Mouse (Mus musculus): ENCODE measurements at regions not wholly inside any gene's neighbourhood (a gene's known extent, or its start where the extent isn't known, plus 50 kb on each side); places are given as distances from the start of the nearest gene placed in this dataset.

GRCm38 (mm10) chr4:33589207-33589606 is 279.1 kb downstream of the Rngtt start:
- TF ChIP-seq POLR2A (IDR thresholded peaks at IDR 0.05; ENCODE audit: borderline replicate concordance, extremely low read depth, low read depth, low read length) (no peak), CTCF (IDR thresholded peaks at IDR 0.05; ENCODE audit: insufficient read depth, low read length) (no peak)

GRCm38 (mm10) chr4:33594997-33595657 is 285.0 kb downstream of the Rngtt start:
- H3K4me3 ChIP-seq (replicated peaks; ENCODE audit: extremely low read depth, low read depth, low read length) = no peak overlapping the region
- H3K4me1 ChIP-seq (ENCODE audit: control insufficient read depth, insufficient read depth, low read length) = no peaks in the 10 kb centered on the region
- 62% methylated on average over 11 of the region's 11 CpGs for WGBS
- TF ChIP-seq POLR2A (IDR thresholded peaks at IDR 0.05; ENCODE audit: borderline replicate concordance, extremely low read depth, low read depth, low read length) (no peak), CTCF (IDR thresholded peaks at IDR 0.05; ENCODE audit: insufficient read depth, low read length) (no peak)
- no peak for DNase-seq

More at GRCm38 (mm10) chr4:33589207-33589606, 279.1 kb downstream of the Rngtt start:
- Histone ChIP-seq H3K4me3 (replicated peaks; ENCODE audit: extremely low read depth, low read depth, low read length) (no peak overlapping the region), H3K4me1 (ENCODE audit: control insufficient read depth, insufficient read depth, low read length) (no peaks in the 10 kb centered on the region)
- DNase-seq = no peak
- WGBS = 21% methylated on average over 8 of the region's 8 CpGs

- no peak for DNase-seq
- no peak overlapping the region for H3K4me3 ChIP-seq (replicated peaks; ENCODE audit: extremely low read depth, low read depth, low read length)
- TF ChIP-seq POLR2A (IDR thresholded peaks at IDR 0.05; ENCODE audit: borderline replicate concordance, extremely low read depth, low read depth, low read length) = no peak
- no peak for TF ChIP-seq CTCF (IDR thresholded peaks at IDR 0.05; ENCODE audit: insufficient read depth, low read length)
- H3K4me1 ChIP-seq (ENCODE audit: control insufficient read depth, insufficient read depth, low read length) = no peaks in the 10 kb centered on the region
- 76% methylated on average over 9 of the region's 9 CpGs for WGBS
Observed at GRCm38 (mm10) chr4:33595763-33596162, 285.7 kb downstream of the Rngtt start.

DNA sequence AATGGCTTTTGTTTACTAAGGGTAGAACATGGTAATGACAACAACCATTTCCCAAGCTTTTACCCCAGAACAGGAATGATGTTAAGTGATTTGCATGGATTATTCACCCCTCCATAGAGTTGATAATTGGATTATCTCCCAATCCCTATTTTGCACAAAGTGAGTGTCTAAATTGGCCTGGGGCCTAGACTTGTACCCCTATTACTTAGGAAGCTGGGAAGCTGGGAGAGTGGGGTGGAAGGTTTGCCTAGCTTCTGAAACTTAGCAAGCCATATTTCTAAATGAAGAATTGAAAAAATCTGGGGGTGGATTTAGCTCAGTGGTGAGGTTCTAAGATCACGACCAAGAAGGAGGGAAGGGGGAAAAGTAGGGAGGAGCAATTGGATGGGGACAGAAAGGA is 289.9 kb downstream of the Rngtt start:
- no peak for TF ChIP-seq POLR2A (IDR thresholded peaks at IDR 0.05; ENCODE audit: borderline replicate concordance, extremely low read depth, low read depth, low read length)
- TF ChIP-seq CTCF (IDR thresholded peaks at IDR 0.05; ENCODE audit: insufficient read depth, low read length) = no peak
- Histone ChIP-seq H3K4me3 (replicated peaks; ENCODE audit: extremely low read depth, low read depth, low read length) (no peak overlapping the region), H3K4me1 (ENCODE audit: control insufficient read depth, insufficient read depth, low read length) (no peaks in the 10 kb centered on the region)
- DNase-seq = no peak
- 71% methylated on average over 1 of the region's 1 CpGs for WGBS

DNA sequence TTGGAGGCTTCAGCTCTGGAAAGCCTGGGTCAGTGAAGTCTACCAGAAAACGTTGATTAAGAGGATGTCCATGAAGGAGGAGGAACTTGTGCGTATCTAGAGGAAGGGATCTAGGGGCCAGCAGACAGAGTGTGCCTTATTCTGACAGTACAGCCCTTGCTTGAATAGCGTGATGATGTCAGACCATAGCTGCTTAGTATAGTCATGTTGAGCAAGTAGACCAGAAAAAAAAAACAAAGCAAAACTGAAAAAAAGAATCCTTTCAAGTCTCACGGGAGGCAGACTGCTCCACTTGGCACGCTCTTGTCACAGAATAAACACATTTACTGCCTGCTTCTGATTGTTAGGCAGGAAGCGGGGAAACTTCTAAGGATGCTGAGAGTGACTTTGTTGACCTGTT is 290.7 kb downstream of the Rngtt start:
- no peaks in the 10 kb centered on the region for H3K4me1 ChIP-seq (ENCODE audit: control insufficient read depth, insufficient read depth, low read length)
- DNase-seq = no peak
- no peak for TF ChIP-seq CTCF (IDR thresholded peaks at IDR 0.05; ENCODE audit: insufficient read depth, low read length)
- no peak for TF ChIP-seq POLR2A (IDR thresholded peaks at IDR 0.05; ENCODE audit: borderline replicate concordance, extremely low read depth, low read depth, low read length)
- WGBS = 18% methylated on average over 6 of the region's 6 CpGs
- H3K4me3 ChIP-seq (replicated peaks; ENCODE audit: extremely low read depth, low read depth, low read length) = no peak overlapping the region

- no peak for TF ChIP-seq CTCF (IDR thresholded peaks at IDR 0.05; ENCODE audit: insufficient read depth, low read length)
- no peak for TF ChIP-seq POLR2A (IDR thresholded peaks at IDR 0.05; ENCODE audit: borderline replicate concordance, extremely low read depth, low read depth, low read length)
- 85% methylated on average over 5 of the region's 5 CpGs for WGBS
- no peak for DNase-seq
- H3K4me3 ChIP-seq (replicated peaks; ENCODE audit: extremely low read depth, low read depth, low read length) = no peak overlapping the region
- no peaks in the 10 kb centered on the region for H3K4me1 ChIP-seq (ENCODE audit: control insufficient read depth, insufficient read depth, low read length)
Observed at GRCm38 (mm10) chr4:33604636-33605035, 294.5 kb downstream of the Rngtt start.

DNA sequence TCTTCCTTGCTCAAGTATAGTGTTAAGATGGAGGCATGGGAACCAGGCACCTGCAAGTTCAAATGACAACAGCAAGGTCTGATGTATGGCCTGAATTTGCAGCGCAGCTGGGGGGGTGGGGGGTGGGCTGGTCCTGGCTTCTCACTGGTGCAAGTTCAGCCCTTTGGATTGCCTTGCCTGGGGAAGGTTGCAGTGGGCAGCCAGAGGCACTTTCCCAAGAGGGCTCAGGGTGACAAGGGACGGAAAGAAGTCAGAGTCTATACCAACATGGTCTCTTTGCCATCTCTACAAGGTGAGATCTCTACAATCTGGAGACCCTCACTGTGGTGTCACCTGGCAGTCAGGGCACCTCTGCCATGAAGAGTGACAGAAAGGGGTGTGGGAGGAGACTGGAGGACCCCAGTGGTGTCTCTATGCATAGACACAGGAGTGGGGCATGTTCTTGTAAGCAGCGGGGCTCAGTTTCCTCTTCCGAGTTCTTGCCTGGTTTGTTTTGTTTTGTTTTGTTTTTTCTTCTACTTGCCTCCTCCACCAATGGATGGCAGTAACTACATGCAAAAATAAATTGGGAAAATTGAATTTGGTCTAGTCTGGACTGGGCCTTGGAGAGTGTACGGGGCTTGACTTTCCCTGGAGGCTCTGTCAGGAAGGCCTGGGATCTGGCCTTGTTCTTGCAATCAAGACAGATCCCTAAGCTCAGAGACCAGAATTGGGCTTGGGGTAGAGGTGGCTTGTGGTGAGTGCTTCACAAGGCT is 284.4 kb upstream of the Cnr1 start:
- no peak for DNase-seq
- WGBS = 83% methylated on average over 5 of the region's 5 CpGs
- TF ChIP-seq POLR2A (IDR thresholded peaks at IDR 0.05; ENCODE audit: borderline replicate concordance, extremely low read depth, low read depth, low read length) = no peak
- no peak for TF ChIP-seq CTCF (IDR thresholded peaks at IDR 0.05; ENCODE audit: insufficient read depth, low read length)
- no peak overlapping the region for H3K4me3 ChIP-seq (replicated peaks; ENCODE audit: extremely low read depth, low read depth, low read length)
- H3K4me1 ChIP-seq (ENCODE audit: control insufficient read depth, insufficient read depth, low read length) = no peaks in the 10 kb centered on the region

DNA sequence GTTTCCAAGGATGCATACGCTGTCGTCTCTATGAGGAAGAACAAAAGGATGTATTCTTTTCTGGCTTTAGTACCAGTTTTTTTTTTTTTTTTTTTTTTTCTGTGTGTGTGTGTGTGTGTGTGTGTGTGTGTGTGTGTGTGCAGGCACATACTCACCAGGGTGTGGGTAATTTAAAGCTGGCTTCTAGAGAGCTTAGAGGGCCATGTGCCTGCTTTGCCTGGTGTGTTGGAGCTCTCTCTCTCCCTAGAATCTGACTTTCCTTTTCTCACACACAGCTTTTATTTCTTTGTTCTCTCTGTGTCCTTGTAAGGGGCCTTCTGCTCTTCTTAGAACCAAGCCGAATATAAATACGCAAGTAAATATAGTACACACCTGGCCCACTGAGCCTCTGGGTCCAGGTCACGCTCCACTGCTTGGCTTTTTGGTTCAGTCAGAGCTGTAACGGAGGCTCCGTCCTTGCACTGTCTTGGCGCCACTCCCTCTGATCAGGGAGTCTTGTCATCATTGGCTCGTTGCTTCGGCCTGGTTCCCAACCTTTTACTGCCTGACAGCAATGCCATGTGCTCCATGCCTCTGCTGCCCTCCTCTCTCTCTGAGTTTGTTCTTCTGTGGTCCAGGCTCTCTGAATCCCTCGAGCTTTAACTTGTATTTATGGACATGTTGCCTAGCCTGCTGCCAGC is 283.7 kb upstream of the Cnr1 start:
- DNase-seq = no peak
- Histone ChIP-seq H3K4me1 (ENCODE audit: control insufficient read depth, insufficient read depth, low read length) (no peaks in the 10 kb centered on the region), H3K4me3 (replicated peaks; ENCODE audit: extremely low read depth, low read depth, low read length) (no peak overlapping the region)
- TF ChIP-seq CTCF (IDR thresholded peaks at IDR 0.05; ENCODE audit: insufficient read depth, low read length) = no peak
- no peak for TF ChIP-seq POLR2A (IDR thresholded peaks at IDR 0.05; ENCODE audit: borderline replicate concordance, extremely low read depth, low read depth, low read length)
- 79% methylated on average over 11 of the region's 11 CpGs for WGBS

- Histone ChIP-seq H3K4me1 (ENCODE audit: control insufficient read depth, insufficient read depth, low read length) (no peaks in the 10 kb centered on the region), H3K4me3 (replicated peaks; ENCODE audit: extremely low read depth, low read depth, low read length) (no peak overlapping the region)
- WGBS = 75% methylated on average over 6 of the region's 6 CpGs
- DNase-seq = no peak
- TF ChIP-seq CTCF (IDR thresholded peaks at IDR 0.05; ENCODE audit: insufficient read depth, low read length) (no peak), POLR2A (IDR thresholded peaks at IDR 0.05; ENCODE audit: borderline replicate concordance, extremely low read depth, low read depth, low read length) (no peak)
Observed at GRCm38 (mm10) chr4:33641883-33642282, 282.5 kb upstream of the Cnr1 start.
